Mouse (Mus musculus) ovary, postnatal 36 days (tissue): ENCODE data around the gene Lgr6.

ENCODE experiments used
- DNase-seq: peaks from one replicate; pipeline ENCODE4 v3.0.0; 2022; ENCODE audit warnings: low spot score, mixed read lengths

Gene Lgr6

GRCm38 (mm10) chr1:135014921-135015445, 90.1 kb downstream of the Lgr6 start:
- DNase-seq, result no peak

- DNase-seq, result no peak
These were observed 92.6 kb downstream of the Lgr6 start for GRCm38 (mm10) chr1:135012472-135012871.

GRCm38 (mm10) chr1:135011912-135012311, 93.2 kb downstream of the Lgr6 start:
- no peak for DNase-seq

- no peak for DNase-seq
These were observed 95.2 kb downstream of the Lgr6 start for GRCm38 (mm10) chr1:135009833-135010232.

GRCm38 (mm10) chr1:135005696-135006095, 99.4 kb downstream of the Lgr6 start:
- peak; percentile 74 for DNase-seq

GRCm38 (mm10) chr1:135003346-135003745, 101.7 kb downstream of the Lgr6 start:
- DNase-seq, result no peak

- DNase-seq, result no peak
These were observed 104.5 kb downstream of the Lgr6 start for GRCm38 (mm10) chr1:135000527-135000926.

- no peak for DNase-seq
These were observed 106.8 kb downstream of the Lgr6 start for GRCm38 (mm10) chr1:134998231-134998630.

- no peak for DNase-seq
These were observed 107.5 kb downstream of the Lgr6 start for GRCm38 (mm10) chr1:134997568-134997967.

GRCm38 (mm10) chr1:134996471-134996870, 108.6 kb downstream of the Lgr6 start:
- DNase-seq, result no peak

GRCm38 (mm10) chr1:134995954-134996353, 109.1 kb downstream of the Lgr6 start:
- peak; percentile 31 for DNase-seq

GRCm38 (mm10) chr1:134995437-134995836, 109.6 kb downstream of the Lgr6 start:
- DNase-seq, result no peak

- no peak for DNase-seq
These were observed 110.3 kb downstream of the Lgr6 start for GRCm38 (mm10) chr1:134994739-134995138.

GRCm38 (mm10) chr1:134992046-134992645, 112.9 kb downstream of the Lgr6 start:
- DNase-seq, result no peak

- DNase-seq, result peak; percentile 68
These were observed 115.7 kb downstream of the Lgr6 start for GRCm38 (mm10) chr1:134989372-134989771.

- no peak for DNase-seq
These were observed 117.1 kb downstream of the Lgr6 start for GRCm38 (mm10) chr1:134987962-134988341.

- peak; percentile 68 for DNase-seq
These were observed 117.7 kb downstream of the Lgr6 start for GRCm38 (mm10) chr1:134987173-134987961.

GRCm38 (mm10) chr1:134972920-134973319, 132.2 kb downstream of the Lgr6 start:
- DNase-seq, result no peak

- no peak for DNase-seq
These were observed 139.6 kb downstream of the Lgr6 start for GRCm38 (mm10) chr1:134965430-134965829.

GRCm38 (mm10) chr1:134962821-134963220, 142.3 kb downstream of the Lgr6 start:
- DNase-seq, result no peak

GRCm38 (mm10) chr1:134962053-134962803, 142.8 kb downstream of the Lgr6 start, which contains the start of gene Ube2t:
Gene Ube2t (plus strand): TSS chr1:134962565.
- DNase-seq, result peak; percentile 94

GRCm38 (mm10) chr1:134960634-134961033, 144.4 kb downstream of the Lgr6 start:
- DNase-seq, result no peak
